Mouse (Mus musculus): ENCODE measurements around the gene Gpatch1. TPM values are rescaled to one million over a fixed set of nuclear protein-coding genes. Genes with fewer than 3 reads are reported as not detected.
"Not testable (repeated sequence)": the region's sequence is repeated elsewhere in the genome, so short reads cannot be mapped to it uniquely, and the experiment has no call there.

The Gpatch1 gene
- polyA plus RNA-seq, 1 experiment = 5.7 TPM

- no peak for DNase-seq
- TF ChIP-seq POLR2A (IDR thresholded peaks at IDR 0.05; ENCODE audit: borderline replicate concordance, extremely low read depth, low read depth, low read length) (no peak), CTCF (IDR thresholded peaks at IDR 0.05; ENCODE audit: insufficient read depth, low read length) (no peak)
- no peaks in the 10 kb centered on the region for H3K4me1 ChIP-seq (ENCODE audit: control insufficient read depth, insufficient read depth, low read length)
- H3K4me3 ChIP-seq (replicated peaks; ENCODE audit: extremely low read depth, low read depth, low read length) = no peak overlapping the region
- WGBS = 79% methylated on average over 15 of the region's 15 CpGs
These were observed 54.4 kb downstream of the Gpatch1 start for GRCm38 (mm10) chr7:35263595-35264489.

GRCm38 (mm10) chr7:35259384-35259783 lies 58.9 kb downstream of the Gpatch1 start:
- DNase-seq = no peak
- no peak overlapping the region for H3K4me3 ChIP-seq (replicated peaks; ENCODE audit: extremely low read depth, low read depth, low read length)
- no peak for TF ChIP-seq CTCF (IDR thresholded peaks at IDR 0.05; ENCODE audit: insufficient read depth, low read length)
- TF ChIP-seq POLR2A (IDR thresholded peaks at IDR 0.05; ENCODE audit: borderline replicate concordance, extremely low read depth, low read depth, low read length) = no peak
- 84% methylated on average over 8 of the region's 8 CpGs for WGBS
- H3K4me1 ChIP-seq (ENCODE audit: control insufficient read depth, insufficient read depth, low read length) = no peaks in the 10 kb centered on the region

GRCm38 (mm10) chr7:35258294-35258693 lies 59.9 kb downstream of the Gpatch1 start:
- no peaks in the 10 kb centered on the region for H3K4me1 ChIP-seq (ENCODE audit: control insufficient read depth, insufficient read depth, low read length)
- no peak for TF ChIP-seq CTCF (IDR thresholded peaks at IDR 0.05; ENCODE audit: insufficient read depth, low read length)
- no peak for TF ChIP-seq POLR2A (IDR thresholded peaks at IDR 0.05; ENCODE audit: borderline replicate concordance, extremely low read depth, low read depth, low read length)
- H3K4me3 ChIP-seq (replicated peaks; ENCODE audit: extremely low read depth, low read depth, low read length) = no peak overlapping the region
- no peak for DNase-seq
- WGBS = 44% methylated on average over 7 of the region's 7 CpGs

- Histone ChIP-seq H3K4me3 (replicated peaks; ENCODE audit: extremely low read depth, low read depth, low read length) (no peak overlapping the region), H3K4me1 (ENCODE audit: control insufficient read depth, insufficient read depth, low read length) (no peaks in the 10 kb centered on the region)
- TF ChIP-seq POLR2A (IDR thresholded peaks at IDR 0.05; ENCODE audit: borderline replicate concordance, extremely low read depth, low read depth, low read length) (no peak), CTCF (IDR thresholded peaks at IDR 0.05; ENCODE audit: insufficient read depth, low read length) (peak; percentile 21; the same call in 1 of the 2 replicates)
- no peak for DNase-seq
- WGBS = 9% methylated on average over 13 of the region's 13 CpGs
These were observed 66.1 kb downstream of the Gpatch1 start for GRCm38 (mm10) chr7:35252041-35252558.

- H3K4me1 ChIP-seq (ENCODE audit: control insufficient read depth, insufficient read depth, low read length); DNase-seq; H3K4me3 ChIP-seq (replicated peaks; ENCODE audit: extremely low read depth, low read depth, low read length): not testable (repeated sequence)
- 44% methylated on average over 3 of the region's 3 CpGs for WGBS
These were observed 80.3 kb downstream of the Gpatch1 start for GRCm38 (mm10) chr7:35237935-35238334.

- TF ChIP-seq POLR2A (IDR thresholded peaks at IDR 0.05; ENCODE audit: borderline replicate concordance, extremely low read depth, low read depth, low read length) = no peak
- no peak for TF ChIP-seq CTCF (IDR thresholded peaks at IDR 0.05; ENCODE audit: insufficient read depth, low read length)
- peak; percentile 44 for DNase-seq
- H3K4me3 ChIP-seq (replicated peaks; ENCODE audit: extremely low read depth, low read depth, low read length) = peak overlapping the region; percentile 67
- H3K4me1 ChIP-seq (ENCODE audit: control insufficient read depth, insufficient read depth, low read length) = peaks cover 9% of the 10 kb centered on the region; the same call in 1 of the 2 replicates
- WGBS = 20% methylated on average over 9 of the region's 9 CpGs
These were observed 82.9 kb downstream of the Gpatch1 start for GRCm38 (mm10) chr7:35235308-35235707.

GRCm38 (mm10) chr7:35234361-35235245 lies 83.6 kb downstream of the Gpatch1 start:
- peak overlapping the region; percentile 86 for H3K4me3 ChIP-seq (replicated peaks; ENCODE audit: extremely low read depth, low read depth, low read length)
- WGBS = under 1% methylated on average over 45 of the region's 45 CpGs
- peaks cover 9% of the 10 kb centered on the region; the same call in 1 of the 2 replicates for H3K4me1 ChIP-seq (ENCODE audit: control insufficient read depth, insufficient read depth, low read length)
- TF ChIP-seq POLR2A (IDR thresholded peaks at IDR 0.05; ENCODE audit: borderline replicate concordance, extremely low read depth, low read depth, low read length) (peak; percentile 77; the same call in 1 of the 2 replicates), CTCF (IDR thresholded peaks at IDR 0.05; ENCODE audit: insufficient read depth, low read length) (no peak)
- DNase-seq = peak; percentile 97

- no peak for DNase-seq
- WGBS = 62% methylated on average over 12 of the region's 12 CpGs
- Histone ChIP-seq H3K4me1 (ENCODE audit: control insufficient read depth, insufficient read depth, low read length) (peaks cover 9% of the 10 kb centered on the region; the same call in 1 of the 2 replicates), H3K4me3 (replicated peaks; ENCODE audit: extremely low read depth, low read depth, low read length) (no peak overlapping the region)
- TF ChIP-seq POLR2A (IDR thresholded peaks at IDR 0.05; ENCODE audit: borderline replicate concordance, extremely low read depth, low read depth, low read length) (no peak), CTCF (IDR thresholded peaks at IDR 0.05; ENCODE audit: insufficient read depth, low read length) (no peak)
These were observed 84.4 kb downstream of the Gpatch1 start for GRCm38 (mm10) chr7:35233861-35234260.

GRCm38 (mm10) chr7:35232796-35233455 lies 85.3 kb downstream of the Gpatch1 start:
- TF ChIP-seq CTCF (IDR thresholded peaks at IDR 0.05; ENCODE audit: insufficient read depth, low read length) (no peak), POLR2A (IDR thresholded peaks at IDR 0.05; ENCODE audit: borderline replicate concordance, extremely low read depth, low read depth, low read length) (no peak)
- no peak overlapping the region for H3K4me3 ChIP-seq (replicated peaks; ENCODE audit: extremely low read depth, low read depth, low read length)
- H3K4me1 ChIP-seq (ENCODE audit: control insufficient read depth, insufficient read depth, low read length) = peaks cover 9% of the 10 kb centered on the region; the same call in 1 of the 2 replicates
- WGBS = 68% methylated on average over 13 of the region's 13 CpGs
- no peak for DNase-seq
